Mouse (Mus musculus) bone marrow macrophage, adult 2 months (primary cell): ENCODE data around the gene Wdfy2.

Source experiments
- CTCF ChIP-seq: IDR thresholded peaks from 2 replicates; pipeline ENCODE4 v1.5.1; 2012; ENCODE audit warnings: low read depth, mild to moderate bottlenecking, low read length, moderate library complexity
- POLR2A ChIP-seq: IDR thresholded peaks from 2 replicates; pipeline ENCODE4 v1.6.1; 2012; ENCODE audit warnings: mild to moderate bottlenecking, low read depth, low read length, borderline replicate concordance

DNA sequence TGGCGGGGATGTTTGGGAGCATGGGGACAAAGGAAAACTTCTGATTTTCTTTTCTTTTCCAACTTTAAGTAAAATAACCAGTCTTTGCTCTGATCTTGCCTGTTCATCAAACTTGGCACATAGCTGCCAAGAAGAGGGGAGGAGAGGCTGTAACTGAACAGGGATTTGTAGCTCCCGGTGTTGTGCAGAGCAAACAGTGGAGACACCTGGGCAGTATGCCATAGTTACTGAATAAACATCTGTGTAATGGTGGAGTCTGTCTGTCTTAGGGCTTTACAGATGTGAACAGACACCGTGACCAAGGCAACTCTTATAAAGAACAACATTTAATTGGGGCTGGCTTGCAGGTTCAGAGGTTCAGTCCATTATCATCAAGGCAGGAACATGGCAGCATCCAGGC is 53.9 kb downstream of the Wdfy2 start:
- TF ChIP-seq POLR2A = no peak
- no peak for TF ChIP-seq CTCF
